In genomic region chr13:32956537-32956936, GRCm38 (mm10) we compare ENCODE assay signal across 28 mouse cellular contexts. TPM values are rescaled to one million over a fixed set of nuclear protein-coding genes. Genes with fewer than 3 reads are reported as not detected.
"Had no signal": no experiment of that assay in that cellular context is flagged by ENCODE, and none has a peak within 500 bp of the region (broad histone marks: within the 10 kb centered on the region; RNA-seq: fewer than 3 reads in every experiment).

No protein-coding gene starts in this region.

- H3K9me3 ChIP-seq: midbrain, embryonic 12.5 days; neural tube, embryonic 13.5 days; neural tube, embryonic 15.5 days had no signal

- DNase-seq: lung, adult 18-20 months; lung, embryonic 14.5 days; lung, postnatal 10 days; lung, postnatal 4 days; midbrain, embryonic 14.5 days; retina, postnatal 1 day; right cerebral cortex, adult 18-20 months; right cerebral cortex, postnatal 25 days; right cerebral cortex, postnatal 4 days; spleen, adult 18-20 months; thymus, adult 18-20 months; thymus, postnatal 14 days; thymus, postnatal 36 days had no signal

- H3K4me2 ChIP-seq: lung, embryonic 14.5 days; midbrain, embryonic 12.5 days; neural tube, embryonic 13.5 days; neural tube, embryonic 15.5 days had no signal

- H3K27me3 ChIP-seq: midbrain, embryonic 12.5 days; neural tube, embryonic 13.5 days; neural tube, embryonic 15.5 days had no signal

- H3K9ac ChIP-seq: liver, embryonic 14.5 days; lung, embryonic 14.5 days; midbrain, embryonic 12.5 days; neural tube, embryonic 13.5 days; neural tube, embryonic 15.5 days had no signal

- H3K36me3 ChIP-seq: midbrain, embryonic 10.5 days; midbrain, embryonic 12.5 days; neural tube, embryonic 13.5 days; neural tube, embryonic 15.5 days had no signal

- H3K4me1 ChIP-seq: midbrain, embryonic 10.5 days; midbrain, embryonic 12.5 days; neural tube, embryonic 13.5 days; neural tube, embryonic 15.5 days had no signal

- H3K4me3 ChIP-seq: midbrain, embryonic 10.5 days; midbrain, embryonic 12.5 days; myocyte; neural tube, embryonic 13.5 days; neural tube, embryonic 15.5 days had no signal

- H3K27ac ChIP-seq: liver, embryonic 14.5 days; midbrain, embryonic 10.5 days; midbrain, embryonic 12.5 days; neural tube, embryonic 13.5 days; neural tube, embryonic 15.5 days had no signal

- ATAC-seq: midbrain, embryonic 16.5 days had no signal

RNA-seq across cellular contexts. Expression of gene Serpinb1c, which starts 58.5 kb away (rescaled TPM):
- total RNA-seq: megakaryocyte, adult 5-6 weeks; megakaryocyte-erythroid progenitor cell, adult 5-6 weeks had no signal
- polyA plus RNA-seq: liver, embryonic 16.5 days; lung, embryonic 14.5 days; midbrain, embryonic 10.5 days; midbrain, embryonic 12.5 days; midbrain, embryonic 14.5 days; midbrain, embryonic 16.5 days; neural tube, embryonic 11.5 days; neural tube, embryonic 13.5 days; small intestine, adult 2 months; stomach, embryonic 14.5 days; stomach, embryonic 16.5 days; thymus, postnatal 0 days had no signal
